Mouse (Mus musculus): ENCODE data around the gene H3f3b.

The H3f3b gene

DNA sequence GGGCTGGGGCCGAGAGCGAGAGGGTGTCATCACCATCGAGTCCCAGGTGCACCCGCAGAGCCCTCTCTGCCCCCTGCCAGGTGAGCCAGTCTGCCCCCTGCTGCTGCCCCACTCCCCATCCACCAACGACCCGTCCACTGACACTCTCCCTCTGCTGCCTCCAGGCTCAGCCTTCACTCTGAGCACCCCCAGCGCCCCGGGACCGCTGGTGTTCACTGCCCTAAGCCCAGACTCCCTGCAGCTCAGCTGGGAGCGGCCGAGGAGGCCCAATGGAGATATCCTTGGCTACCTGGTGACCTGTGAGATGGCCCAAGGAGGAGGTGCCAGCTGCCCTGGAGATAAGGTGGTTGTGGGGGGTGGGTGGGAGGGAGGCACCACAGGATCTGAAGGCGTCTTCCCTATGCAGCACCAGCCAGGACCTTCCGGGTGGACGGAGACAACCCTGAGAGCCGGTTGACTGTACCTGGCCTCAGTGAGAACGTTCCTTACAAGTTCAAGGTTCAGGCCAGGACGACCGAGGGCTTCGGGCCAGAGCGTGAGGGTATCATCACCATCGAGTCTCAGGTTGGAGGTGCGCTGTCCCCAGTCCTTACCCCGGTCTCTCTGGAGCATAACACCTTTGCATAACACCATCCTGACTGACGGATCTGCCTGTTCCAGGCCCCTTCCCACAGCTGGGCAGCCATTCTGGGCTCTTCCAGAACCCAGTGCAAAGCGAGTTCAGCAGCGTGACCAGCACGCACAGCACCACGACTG lies 20.5 kb downstream of the H3f3b start:
- Histone ChIP-seq H3K36me3 (ENCODE audit: insufficient read depth, low read length) (peaks cover 56% of the 10 kb centered on the region), H3K27me3 (ENCODE audit: insufficient read depth, low read length) (peaks cover 12% of the 10 kb centered on the region), H3K9me3 (ENCODE audit: low read length) (no peaks in the 10 kb centered on the region), H3K4me3 (replicated peaks; ENCODE audit: low read length) (no peak overlapping the region; the same call in 1 of the 2 replicates), H3K4me1 (replicated peaks; ENCODE audit: low read depth, low read length) (peaks cover 89% of the 10 kb centered on the region)
- TF ChIP-seq NANOG (IDR thresholded peaks at IDR 0.05; ENCODE audit: borderline replicate concordance, low read length) (no peak), CTCF (conservative IDR thresholded peaks at IDR 0.05; ENCODE audit: low read length) (no peak), POU5F1 (IDR thresholded peaks at IDR 0.05; ENCODE audit: borderline replicate concordance, low read length) (no peak)

GRCm38 (mm10) chr11:116005701-116006419 lies 21.9 kb downstream of the H3f3b start:
- TF ChIP-seq NANOG (IDR thresholded peaks at IDR 0.05; ENCODE audit: borderline replicate concordance, low read length): no peak
- TF ChIP-seq POU5F1 (IDR thresholded peaks at IDR 0.05; ENCODE audit: borderline replicate concordance, low read length): no peak
- TF ChIP-seq CTCF (conservative IDR thresholded peaks at IDR 0.05; ENCODE audit: low read length): no peak
- Histone ChIP-seq H3K4me1 (replicated peaks; ENCODE audit: low read depth, low read length) (peaks cover 83% of the 10 kb centered on the region), H3K9me3 (ENCODE audit: low read length) (no peaks in the 10 kb centered on the region), H3K36me3 (ENCODE audit: insufficient read depth, low read length) (peaks cover 54% of the 10 kb centered on the region), H3K4me3 (replicated peaks; ENCODE audit: low read length) (peak overlapping the region; percentile 66), H3K27me3 (ENCODE audit: insufficient read depth, low read length) (peaks cover 12% of the 10 kb centered on the region)

DNA sequence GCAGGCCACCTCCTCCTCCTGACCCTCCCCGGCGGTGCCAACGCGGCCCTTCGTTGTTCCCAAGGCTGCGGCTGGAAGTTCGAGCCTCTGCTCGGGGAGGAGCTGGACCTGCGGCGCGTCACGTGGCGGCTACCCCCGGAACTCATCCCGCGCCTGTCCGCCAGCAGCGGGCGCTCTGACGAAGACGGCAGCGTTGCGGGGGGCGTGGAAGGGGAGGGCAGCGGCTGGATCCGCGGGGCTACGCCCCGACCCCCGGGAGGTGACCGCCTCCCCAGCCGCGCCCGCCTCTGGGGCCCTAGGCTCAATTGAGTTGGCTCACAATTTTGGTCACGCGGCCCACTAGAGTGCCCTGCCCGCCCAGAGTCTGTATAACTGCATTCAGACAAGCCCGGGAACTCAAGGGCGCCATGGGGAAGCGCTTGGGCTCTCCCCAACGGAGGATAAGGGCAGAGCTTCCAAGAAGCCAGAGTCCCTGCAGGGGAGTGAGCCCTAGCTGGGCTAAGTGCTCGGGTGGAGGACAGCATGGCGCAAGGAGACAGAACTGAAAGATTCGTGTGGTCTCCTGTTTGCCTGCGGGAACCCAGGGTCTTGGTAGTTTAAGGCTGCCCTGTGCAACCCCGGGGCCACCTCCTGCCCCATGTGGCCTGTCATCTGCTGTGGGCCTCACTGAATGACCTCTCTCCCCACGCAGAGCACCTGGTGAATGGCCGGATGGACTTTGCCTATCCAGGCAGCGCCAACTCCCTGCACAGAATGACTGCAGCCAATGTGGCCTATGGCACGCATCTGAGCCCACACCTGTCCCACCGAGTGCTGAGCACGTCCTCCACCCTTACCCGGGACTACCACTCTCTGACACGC lies 22.7 kb downstream of the H3f3b start:
- Histone ChIP-seq H3K4me3 (replicated peaks; ENCODE audit: low read length) (peak overlapping the region; percentile 66), H3K9me3 (ENCODE audit: low read length) (no peaks in the 10 kb centered on the region)

DNA sequence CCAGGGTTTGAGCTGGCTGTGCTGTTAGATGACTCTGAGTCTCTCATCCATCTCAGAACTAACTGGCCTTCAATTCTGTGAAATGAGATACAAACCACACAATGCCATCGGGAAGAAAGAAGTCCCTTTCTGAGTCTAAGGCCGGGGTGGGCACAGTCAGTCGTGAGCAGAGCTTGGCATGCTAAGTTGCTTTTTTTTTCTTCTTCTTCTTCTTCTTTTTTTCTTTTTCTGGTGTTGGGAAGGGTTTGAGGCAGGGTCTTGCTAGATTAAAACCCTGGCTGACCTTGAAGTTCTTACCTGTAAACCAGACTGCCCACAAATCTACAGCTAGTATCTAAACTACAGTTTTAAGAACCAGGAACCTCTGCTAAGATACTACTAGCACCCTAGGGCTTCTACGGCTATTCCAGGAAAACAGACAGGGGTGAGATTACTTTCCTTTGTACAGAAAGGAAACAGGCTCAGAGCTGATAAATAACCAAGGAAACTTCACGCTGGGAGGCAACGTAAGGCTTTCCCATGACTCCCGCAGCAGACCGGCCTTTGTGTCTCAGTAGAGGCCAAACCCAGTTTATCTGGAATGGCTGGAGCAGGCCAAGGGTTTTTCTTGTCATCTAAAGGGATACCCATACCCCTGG lies 23.5 kb downstream of the H3f3b start:
- peaks cover 21% of the 10 kb centered on the region for H3K27me3 ChIP-seq (ENCODE audit: insufficient read depth, low read length)
- peaks cover 81% of the 10 kb centered on the region for H3K4me1 ChIP-seq (replicated peaks; ENCODE audit: low read depth, low read length)
- peaks cover 38% of the 10 kb centered on the region for H3K36me3 ChIP-seq (ENCODE audit: insufficient read depth, low read length)
- peak overlapping the region; percentile 66 for H3K4me3 ChIP-seq (replicated peaks; ENCODE audit: low read length)
- no peaks in the 10 kb centered on the region for H3K9me3 ChIP-seq (ENCODE audit: low read length)
- TF ChIP-seq CTCF (conservative IDR thresholded peaks at IDR 0.05; ENCODE audit: low read length) (no peak), NANOG (IDR thresholded peaks at IDR 0.05; ENCODE audit: borderline replicate concordance, low read length) (no peak), POU5F1 (IDR thresholded peaks at IDR 0.05; ENCODE audit: borderline replicate concordance, low read length) (no peak)

More for the DNA sequence above, 22.7 kb downstream of the H3f3b start:
- H3K27me3 ChIP-seq (ENCODE audit: insufficient read depth, low read length): peaks cover 16% of the 10 kb centered on the region
- peaks cover 82% of the 10 kb centered on the region for H3K4me1 ChIP-seq (replicated peaks; ENCODE audit: low read depth, low read length)
- peaks cover 46% of the 10 kb centered on the region for H3K36me3 ChIP-seq (ENCODE audit: insufficient read depth, low read length)
- TF ChIP-seq POU5F1 (IDR thresholded peaks at IDR 0.05; ENCODE audit: borderline replicate concordance, low read length): no peak
- no peak for TF ChIP-seq CTCF (conservative IDR thresholded peaks at IDR 0.05; ENCODE audit: low read length)
- no peak for TF ChIP-seq NANOG (IDR thresholded peaks at IDR 0.05; ENCODE audit: borderline replicate concordance, low read length)

DNA sequence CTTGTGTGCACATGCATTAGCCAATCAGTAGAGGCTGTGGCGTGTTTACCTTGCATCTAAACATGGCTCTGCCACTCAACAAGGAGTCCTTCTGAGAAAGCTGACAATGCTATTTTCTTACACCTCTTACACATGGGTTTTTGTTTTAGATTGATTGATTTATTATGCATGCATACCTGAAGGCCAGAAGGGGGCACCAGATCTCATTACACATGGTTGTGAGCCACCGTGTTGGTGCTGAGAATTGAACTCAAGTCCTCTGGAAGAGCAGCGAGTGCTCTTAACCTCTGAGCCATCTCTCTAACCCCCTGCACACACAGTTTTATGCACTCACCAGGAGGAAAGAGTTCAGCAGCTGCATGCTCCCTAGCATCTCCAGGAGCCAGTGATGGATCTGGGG lies 24.9 kb downstream of the H3f3b start:
- H3K4me1 ChIP-seq (replicated peaks; ENCODE audit: low read depth, low read length): peaks cover 74% of the 10 kb centered on the region
- peaks cover 24% of the 10 kb centered on the region for H3K36me3 ChIP-seq (ENCODE audit: insufficient read depth, low read length)
- peak; percentile 10; the same call in 1 of the 2 replicates for TF ChIP-seq CTCF (conservative IDR thresholded peaks at IDR 0.05; ENCODE audit: low read length)
- TF ChIP-seq POU5F1 (IDR thresholded peaks at IDR 0.05; ENCODE audit: borderline replicate concordance, low read length): no peak
- no peaks in the 10 kb centered on the region for H3K9me3 ChIP-seq (ENCODE audit: low read length)
- no peak overlapping the region for H3K4me3 ChIP-seq (replicated peaks; ENCODE audit: low read length)
- H3K27me3 ChIP-seq (ENCODE audit: insufficient read depth, low read length): peaks cover 21% of the 10 kb centered on the region

DNA sequence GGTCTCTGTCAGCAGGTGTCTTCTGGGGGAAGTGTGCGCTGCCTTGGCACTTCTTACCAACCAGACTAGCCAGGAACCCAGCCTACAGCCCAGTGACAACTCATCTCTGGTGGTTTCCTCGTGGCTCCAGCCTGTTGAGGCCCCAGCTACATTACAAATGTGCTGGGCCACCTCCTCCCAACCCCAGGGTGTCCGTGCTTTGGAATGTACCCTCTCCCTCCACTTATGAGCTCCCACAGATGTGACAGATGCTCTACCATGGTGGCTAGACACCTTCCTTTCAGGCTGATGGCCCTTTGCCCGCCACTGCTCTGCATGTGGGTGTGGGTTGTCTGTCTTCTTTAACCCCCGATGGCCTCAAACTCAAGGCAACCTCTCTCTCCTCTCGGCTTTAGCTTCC lies 26.0 kb downstream of the H3f3b start:
- H3K27me3 ChIP-seq (ENCODE audit: insufficient read depth, low read length): peaks cover 21% of the 10 kb centered on the region
- no peaks in the 10 kb centered on the region for H3K9me3 ChIP-seq (ENCODE audit: low read length)
- H3K4me3 ChIP-seq (replicated peaks; ENCODE audit: low read length): no peak overlapping the region
- TF ChIP-seq POU5F1 (IDR thresholded peaks at IDR 0.05; ENCODE audit: borderline replicate concordance, low read length) (no peak), CTCF (conservative IDR thresholded peaks at IDR 0.05; ENCODE audit: low read length) (no peak), NANOG (IDR thresholded peaks at IDR 0.05; ENCODE audit: borderline replicate concordance, low read length) (no peak)
- H3K4me1 ChIP-seq (replicated peaks; ENCODE audit: low read depth, low read length): peaks cover 68% of the 10 kb centered on the region
- peaks cover 13% of the 10 kb centered on the region for H3K36me3 ChIP-seq (ENCODE audit: insufficient read depth, low read length)

GRCm38 (mm10) chr11:116000607-116001006 lies 27.2 kb downstream of the H3f3b start:
- H3K4me3 ChIP-seq (replicated peaks; ENCODE audit: low read length): peak overlapping the region; percentile 46; the same call in 1 of the 2 replicates
- H3K27me3 ChIP-seq (ENCODE audit: insufficient read depth, low read length): peaks cover 21% of the 10 kb centered on the region
- peaks cover 57% of the 10 kb centered on the region for H3K4me1 ChIP-seq (replicated peaks; ENCODE audit: low read depth, low read length)

More at GRCm38 (mm10) chr11:116000607-116001006, 27.2 kb downstream of the H3f3b start:
- no peak for TF ChIP-seq CTCF (conservative IDR thresholded peaks at IDR 0.05; ENCODE audit: low read length)
- H3K36me3 ChIP-seq (ENCODE audit: insufficient read depth, low read length): peaks cover 2% of the 10 kb centered on the region
- no peaks in the 10 kb centered on the region for H3K9me3 ChIP-seq (ENCODE audit: low read length)
